Mouse (Mus musculus) heart, postnatal 25 days (tissue): Measurements from ENCODE around the gene Lacc1. TPM values are rescaled to one million over a fixed set of nuclear protein-coding genes. Genes with fewer than 3 reads are reported as not detected.

Source experiments
- DNase-seq: peaks from one replicate; pipeline ENCODE4 v3.0.0; 2022; ENCODE audit warnings: low spot score
- intact Hi-C: fragments of 180-260 bp; cut with DNase I; formaldehyde crosslinking; loops from one replicate; pipeline ENCODE4 v1.15.1; 2025
- total RNA-seq, 2 experiments: library from RNA; stranded (reverse); gene quantifications; 2 replicates each; pipeline ENCODE4 v1.2.3; 2021

Gene Lacc1
- total RNA-seq, 2 experiments from 2014 or later = 1.7 to 2.4 TPM

- intact Hi-C loops = no loop called here
- no peak for DNase-seq
These were observed 54.9 kb downstream of the Lacc1 start for GRCm38 (mm10) chr14:76981781-76982180.

GRCm38 (mm10) chr14:76981176-76981575 lies 55.5 kb downstream of the Lacc1 start:
- intact Hi-C loops = no loop called here
- no peak for DNase-seq

GRCm38 (mm10) chr14:76979569-76979968 lies 57.1 kb downstream of the Lacc1 start:
- intact Hi-C loops = no loop called here
- DNase-seq = no peak

Other genes with a start within 250 kb of the Lacc1 start
- gene Ccdc122, start 132 bp downstream of the Lacc1 start, total RNA-seq = under 1 TPM; 0.36 to 0.65 TPM
- gene Enox1, start 119.9 kb upstream of the Lacc1 start, total RNA-seq = 1 to 10 TPM; 1.1 to 1.3 TPM